Mouse (Mus musculus) MEL (cell line): ENCODE data around the gene Duox2. TPM values are rescaled to one million over a fixed set of nuclear protein-coding genes. Genes with fewer than 3 reads are reported as not detected.

Experiments
- DNase-seq: peaks from one replicate; pipeline ENCODE4 v3.0.0; 2011; ENCODE audit warnings: low read depth, low spot score
- H3K27ac ChIP-seq: 2 replicates; pipeline ENCODE4 v1.5.1; 2012; ENCODE audit warnings: low read depth, mild to moderate bottlenecking, control low read depth, low read length, moderate library complexity; ENCODE audit not compliant: control insufficient read depth
- H3K27me3 ChIP-seq, 2 experiments: fragments of 150-350 bp in 1 of 2; sonication (generic) in 1 of 2; 2 replicates each; pipeline ENCODE4 v1.6.1; 2012; ENCODE audit warnings: low read length in 2 of 2, mild to moderate bottlenecking in 2 of 2, improper control_type of control experiment in 1 of 2, moderate library complexity in 1 of 2; ENCODE audit not compliant: insufficient read depth in 2 of 2, control insufficient read depth in 1 of 2
- H3K36me3 ChIP-seq, 2 experiments: 2 replicates each; pipeline ENCODE4 v1.6.1; 2012 to 2014; ENCODE audit warnings: low read length in 2 of 2, improper control_type of control experiment in 1 of 2, inconsistent platforms in 1 of 2, mild to moderate bottlenecking in 1 of 2; ENCODE audit not compliant: insufficient read depth in 2 of 2, control insufficient read depth in 1 of 2
- H3K4me1 ChIP-seq, 2 experiments: fragments of 150-350 bp in 1 of 2; sonication (generic) in 1 of 2; 2 replicates each; pipeline ENCODE4 v1.6.1; 2012; ENCODE audit warnings: low read length in 2 of 2, improper control_type of control experiment in 1 of 2, mild to moderate bottlenecking in 1 of 2; ENCODE audit not compliant: insufficient read depth in 2 of 2, control insufficient read depth in 1 of 2
- H3K4me3 ChIP-seq, 2 experiments: fragments of 150-350 bp in 1 of 2; sonication (generic) in 1 of 2; 2 replicates each; pipeline ENCODE4 v1.5.1; 2012; ENCODE audit warnings: low read depth in 2 of 2, low read length in 2 of 2, mild to moderate bottlenecking in 2 of 2, moderate library complexity in 2 of 2, control low read depth in 1 of 2, improper control_type of control experiment in 1 of 2; ENCODE audit not compliant: control insufficient read depth in 1 of 2, insufficient read depth in 1 of 2
- H3K79me2 ChIP-seq: 2 replicates; pipeline ENCODE4 v1.6.1; 2012; ENCODE audit warnings: mild to moderate bottlenecking, low read length, moderate library complexity; ENCODE audit not compliant: control insufficient read depth, poor library complexity, insufficient read depth
- H3K9ac ChIP-seq: 2 replicates; pipeline ENCODE4 v1.6.1; 2012; ENCODE audit warnings: low read depth, mild to moderate bottlenecking, control low read depth, low read length, moderate library complexity; ENCODE audit not compliant: control insufficient read depth, poor library complexity, severe bottlenecking
- H3K9me3 ChIP-seq: fragments of 150-350 bp; sonication (generic); replicated peaks from 2 replicates; pipeline ENCODE4 v1.6.1; 2012; ENCODE audit warnings: mild to moderate bottlenecking, low read length, improper control_type of control experiment, moderate library complexity; ENCODE audit not compliant: insufficient read depth
- CHD1 ChIP-seq: IDR thresholded peaks from 2 replicates; pipeline ENCODE4 v1.6.1; 2012; ENCODE audit warnings: low read depth, mild to moderate bottlenecking, inconsistent platforms, low read length, improper control_type of control experiment
- CHD2 ChIP-seq: IDR thresholded peaks from 2 replicates; pipeline ENCODE4 v1.6.1; 2011; ENCODE audit warnings: low read length, improper control_type of control experiment
- CTCF ChIP-seq, 3 experiments: IDR thresholded peaks in 2 of 3; conservative IDR thresholded peaks in 1 of 3; 2 replicates each; pipeline ENCODE4 v1.5.1; 2011 to 2012; ENCODE audit warnings: low read length in 3 of 3, low read depth in 2 of 3, mild to moderate bottlenecking in 2 of 3, improper control_type of control experiment in 1 of 3, inconsistent platforms in 1 of 3, mixed read lengths in 1 of 3, moderate library complexity in 1 of 3; ENCODE audit not compliant: control insufficient read depth in 1 of 3, insufficient read depth in 1 of 3, poor library complexity in 1 of 3, severe bottlenecking in 1 of 3
- EP300 ChIP-seq, 2 experiments: IDR thresholded peaks; 2 replicates each; pipeline ENCODE4 v1.6.1; 2011; ENCODE audit warnings: improper control_type of control experiment in 2 of 2, low read length in 2 of 2, low read depth in 1 of 2, mild to moderate bottlenecking in 1 of 2
- ETS1 ChIP-seq: IDR thresholded peaks from 2 replicates; pipeline ENCODE4 v1.6.1; 2012; ENCODE audit warnings: low read depth, mild to moderate bottlenecking, inconsistent platforms, low read length, improper control_type of control experiment, moderate library complexity
- GABPA ChIP-seq: IDR thresholded peaks from 2 replicates; pipeline ENCODE4 v1.6.1; 2012; ENCODE audit warnings: low read depth, mild to moderate bottlenecking, inconsistent platforms, low read length, improper control_type of control experiment, moderate library complexity
- GATA1 ChIP-seq: IDR thresholded peaks from 2 replicates; pipeline ENCODE4 v1.6.1; 2011; ENCODE audit warnings: low read depth, low read length, improper control_type of control experiment
- HCFC1 ChIP-seq: IDR thresholded peaks from 2 replicates; pipeline ENCODE4 v1.6.1; 2012; ENCODE audit warnings: low read depth, mild to moderate bottlenecking, inconsistent platforms, low read length, improper control_type of control experiment, moderate library complexity
- JUND ChIP-seq: IDR thresholded peaks from 2 replicates; pipeline ENCODE4 v1.6.1; 2011; ENCODE audit warnings: low read depth, mild to moderate bottlenecking, improper control_type of control experiment, low read length
- MAFK ChIP-seq: IDR thresholded peaks from 2 replicates; pipeline ENCODE4 v1.6.1; 2011; ENCODE audit warnings: low read depth, mild to moderate bottlenecking, low read length, improper control_type of control experiment, borderline replicate concordance
- MAZ ChIP-seq: IDR thresholded peaks from 2 replicates; pipeline ENCODE4 v1.6.1; 2012; ENCODE audit warnings: low read depth, mild to moderate bottlenecking, inconsistent platforms, low read length, improper control_type of control experiment
- MEF2A ChIP-seq: IDR thresholded peaks from 2 replicates; pipeline ENCODE4 v1.6.1; 2014; ENCODE audit warnings: low read depth, mild to moderate bottlenecking, inconsistent platforms, low read length, improper control_type of control experiment; ENCODE audit not compliant: poor library complexity, insufficient replicate concordance, severe bottlenecking; ENCODE audit errors: extremely low read depth
- MYB ChIP-seq: IDR thresholded peaks from 2 replicates; pipeline ENCODE4 v1.6.1; 2011; ENCODE audit warnings: mild to moderate bottlenecking, low read depth, low read length, improper control_type of control experiment
- MYC ChIP-seq: IDR thresholded peaks from 2 replicates; pipeline ENCODE4 v1.6.1; 2011; ENCODE audit warnings: low read depth, mild to moderate bottlenecking, low read length, improper control_type of control experiment, moderate library complexity
- NRF1 ChIP-seq: IDR thresholded peaks from 2 replicates; pipeline ENCODE4 v1.6.1; 2014; ENCODE audit warnings: low read depth, mild to moderate bottlenecking, inconsistent platforms, low read length, improper control_type of control experiment, moderate library complexity; ENCODE audit not compliant: poor library complexity, insufficient read depth, severe bottlenecking
- POLR2A ChIP-seq, 2 experiments: IDR thresholded peaks; 2 replicates each; pipeline ENCODE4 v1.6.1; 2011 to 2012; ENCODE audit warnings: low read length in 2 of 2, mild to moderate bottlenecking in 2 of 2, control low read depth in 1 of 2, improper control_type of control experiment in 1 of 2, low read depth in 1 of 2, moderate library complexity in 1 of 2; ENCODE audit not compliant: control insufficient read depth in 1 of 2, insufficient read depth in 1 of 2, poor library complexity in 1 of 2
- POLR2AphosphoS5 ChIP-seq: IDR thresholded peaks from 2 replicates; pipeline ENCODE4 v1.6.1; 2012; ENCODE audit warnings: low read depth, borderline replicate concordance, mild to moderate bottlenecking, inconsistent platforms, low read length, moderate library complexity, mixed read lengths
- RAD21 ChIP-seq: IDR thresholded peaks from 2 replicates; pipeline ENCODE4 v1.6.1; 2011; ENCODE audit warnings: mild to moderate bottlenecking, low read depth, low read length, improper control_type of control experiment
- RCOR1 ChIP-seq: IDR thresholded peaks from 2 replicates; pipeline ENCODE4 v1.6.1; 2012; ENCODE audit warnings: low read depth, mild to moderate bottlenecking, inconsistent platforms, low read length, improper control_type of control experiment
- TBP ChIP-seq: IDR thresholded peaks from 2 replicates; pipeline ENCODE4 v1.8.0; 2011; ENCODE audit warnings: low read depth, low read length, improper control_type of control experiment
- TCF12 ChIP-seq: IDR thresholded peaks from 2 replicates; pipeline ENCODE4 v1.6.1; 2014; ENCODE audit warnings: low read depth, mild to moderate bottlenecking, inconsistent platforms, low read length, improper control_type of control experiment, moderate library complexity
- ZC3H11A ChIP-seq: IDR thresholded peaks from 2 replicates; pipeline ENCODE4 v1.6.1; 2012; ENCODE audit warnings: low read depth, mild to moderate bottlenecking, inconsistent platforms, low read length, improper control_type of control experiment
- ZMIZ1 ChIP-seq: IDR thresholded peaks from 2 replicates; pipeline ENCODE4 v1.6.1; 2012; ENCODE audit warnings: low read depth, mild to moderate bottlenecking, inconsistent platforms, low read length, improper control_type of control experiment, moderate library complexity
- ZNF384 ChIP-seq: IDR thresholded peaks from 2 replicates; pipeline ENCODE4 v1.6.1; 2012; ENCODE audit warnings: low read depth, mild to moderate bottlenecking, inconsistent platforms, low read length, improper control_type of control experiment
- polyA plus RNA-seq, 2 experiments: library from polyadenylated mRNA; stranded (reverse) in 1 of 2; unstranded in 1 of 2; fragments of >175 nt in 1 of 2; fragments of >200 nt in 1 of 2; gene quantifications; 2 replicates each; pipeline versions ENCODE4 v1.2.1 to v1.2.4; 2012; ENCODE audit warnings: low replicate concordance in 2 of 2, low read depth in 1 of 2; ENCODE audit not compliant: insufficient read length in 2 of 2, insufficient read depth in 1 of 2, missing spikeins in 1 of 2
- total RNA-seq: library from RNA; depleted of rRNA; stranded (reverse); fragments of 300-350 nt; gene quantifications from 2 replicates; pipeline ENCODE4 v1.2.3, GENCODE M21; 2012

The Duox2 gene
- total and polyA plus RNA-seq, 3 experiments, result not detected

DNA sequence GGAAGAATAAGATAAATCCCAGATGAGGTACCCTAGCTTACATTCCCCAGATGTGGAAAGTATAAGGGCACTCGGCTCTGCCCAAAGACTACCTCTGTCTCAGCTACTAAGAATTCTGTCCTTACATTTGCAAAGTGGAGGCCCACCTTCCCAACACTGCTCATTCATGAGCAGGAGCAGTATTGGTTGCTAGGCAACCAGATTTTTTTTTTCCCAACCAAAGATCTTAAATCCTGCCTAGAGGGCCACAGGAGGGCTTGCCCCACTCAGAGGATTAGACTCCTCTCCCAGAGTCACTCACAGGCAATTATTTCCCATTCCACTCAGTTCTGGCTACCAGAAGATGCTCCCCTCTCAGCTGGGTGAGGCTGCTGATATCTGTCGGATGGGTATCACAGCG lies 33.6 kb downstream of the Duox2 start:
- H3K4me1 ChIP-seq, result peaks cover 0 to 3% of the 10 kb centered on the region in 2 experiments; a peak in 1 of 4 replicates
- H3K27me3 ChIP-seq, result no peaks in the 10 kb centered on the region
- no peaks in the 10 kb centered on the region; a peak in 1 of 4 replicates for H3K36me3 ChIP-seq
- TF ChIP-seq CHD2 (no peak), TCF12 (no peak), MAZ (no peak), ZC3H11A (no peak), RAD21 (no peak), MYB (no peak), ETS1 (no peak), JUND (no peak), POLR2AphosphoS5 (no peak), ZNF384 (no peak), MEF2A (no peak), TBP (no peak)
- TF ChIP-seq, all 39 proteins: peak for 0
- H3K4me3 ChIP-seq, result no peak overlapping the region
- H3K27ac ChIP-seq, result no peak overlapping the region
- H3K9me3 ChIP-seq, result no peaks in the 10 kb centered on the region
- no peaks in the 10 kb centered on the region for H3K79me2 ChIP-seq
- H3K9ac ChIP-seq, result no peak overlapping the region
- DNase-seq, result no peak

DNA sequence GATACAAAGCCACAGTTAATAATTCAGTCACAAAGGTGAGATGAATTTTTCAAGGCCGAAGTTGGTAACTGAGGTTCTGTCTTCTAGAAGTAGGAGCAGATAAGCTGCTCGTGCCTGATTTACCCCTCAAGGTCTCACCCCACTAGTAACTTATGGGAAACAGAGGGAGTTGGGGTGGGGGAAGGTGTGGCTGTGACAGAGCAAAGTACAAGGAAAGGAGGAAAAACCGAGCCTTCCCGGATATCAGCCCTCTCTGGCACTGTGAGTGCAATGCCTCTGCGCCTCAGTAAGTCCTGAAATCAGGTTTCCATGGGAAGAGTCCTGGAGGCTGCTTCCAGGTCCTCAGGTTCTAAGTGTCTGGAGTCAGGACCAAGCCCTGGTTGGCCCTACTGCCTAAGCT lies 37.5 kb downstream of the Duox2 start:
- Histone ChIP-seq H3K27me3 (no peaks in the 10 kb centered on the region), H3K27ac (no peak overlapping the region), H3K79me2 (no peaks in the 10 kb centered on the region), H3K36me3 (peaks cover 0 to 3% of the 10 kb centered on the region in 2 experiments; a peak in 2 of 4 replicates), H3K9me3 (no peaks in the 10 kb centered on the region), H3K9ac (no peak overlapping the region), H3K4me1 (no peaks in the 10 kb centered on the region), H3K4me3 (no peak overlapping the region)
- no peak for DNase-seq
- TF ChIP-seq ZMIZ1 (no peak), POLR2A (IDR thresholded peaks at IDR 0.05; ENCODE audit: control insufficient read depth in 1 of 2, insufficient read depth in 1 of 2, low read depth in 1 of 2, low read length in 2 of 2, poor library complexity in 1 of 2) (no peak), CHD1 (no peak), MAFK (no peak), CTCF (IDR thresholded peaks at IDR 0.05 in 2 of 3, conservative IDR thresholded peaks at IDR 0.05 in 1 of 3; ENCODE audit: control insufficient read depth in 1 of 3, insufficient read depth in 1 of 3, low read depth in 2 of 3, low read length in 3 of 3, poor library complexity in 1 of 3, severe bottlenecking in 1 of 3) (no peak), HCFC1 (no peak), GABPA (no peak), MAZ (no peak), GATA1 (no peak), ZNF384 (no peak), RCOR1 (no peak), EP300 (IDR thresholded peaks at IDR 0.05; ENCODE audit: low read depth in 1 of 2, low read length in 2 of 2) (no peak), ETS1 (no peak), ZC3H11A (no peak), TCF12 (no peak), MYC (no peak), NRF1 (no peak)
